Mouse (Mus musculus): Measurements from ENCODE around the gene Cend1. TPM values are rescaled to one million over a fixed set of nuclear protein-coding genes. Genes with fewer than 3 reads are reported as not detected.

Gene Cend1
- polyA plus RNA-seq, 1 experiment: 3.4 TPM

- Histone ChIP-seq H3K4me3 (replicated peaks; ENCODE audit: control insufficient read depth, low read depth, low read length) (peak overlapping the region; percentile 100), H3K27ac (ENCODE audit: control insufficient read depth, insufficient read depth, low read depth, low read length, poor library complexity) (peak overlapping the region; percentile 81), H3K4me1 (ENCODE audit: control insufficient read depth, insufficient read depth, low read length) (peaks cover 9% of the 10 kb centered on the region)
- 43% methylated on average over 5 of the region's 5 CpGs for WGBS
- TF ChIP-seq CTCF (IDR thresholded peaks at IDR 0.05; ENCODE audit: control insufficient read depth, insufficient read depth, low read length) (no peak), POLR2A (IDR thresholded peaks at IDR 0.05; ENCODE audit: borderline replicate concordance, control insufficient read depth, low read depth, low read length) (no peak)
Measured at GRCm38 (mm10) chr7:141468164-141468521, 38.9 kb upstream of the Cend1 start.

- TF ChIP-seq POLR2A (IDR thresholded peaks at IDR 0.05; ENCODE audit: borderline replicate concordance, control insufficient read depth, low read depth, low read length) (peak; percentile 71), CTCF (IDR thresholded peaks at IDR 0.05; ENCODE audit: control insufficient read depth, insufficient read depth, low read length) (no peak; the same call in 1 of the 2 replicates)
- 1% methylated on average over 52 of the region's 52 CpGs for WGBS
- peaks cover 9% of the 10 kb centered on the region for H3K4me1 ChIP-seq (ENCODE audit: control insufficient read depth, insufficient read depth, low read length)
- H3K27ac ChIP-seq (ENCODE audit: control insufficient read depth, insufficient read depth, low read depth, low read length, poor library complexity): peak within 1 kb of the TSS; percentile 81
- H3K4me3 ChIP-seq (replicated peaks; ENCODE audit: control insufficient read depth, low read depth, low read length): peak within 1 kb of the TSS; percentile 100
Measured at GRCm38 (mm10) chr7:141467230-141468030, 38.1 kb upstream of the Cend1 start, which contains the start of gene Cd151. Gene Cd151 (plus strand): TSS chr7:141467392.

- 70% methylated on average over 10 of the region's 10 CpGs for whole genome bisulfite sequencing
- H3K4me3 ChIP-seq (replicated peaks; ENCODE audit: control insufficient read depth, low read depth, low read length): peak overlapping the region; percentile 38
- peak overlapping the region; percentile 81 for H3K27ac ChIP-seq (ENCODE audit: control insufficient read depth, insufficient read depth, low read depth, low read length, poor library complexity)
- H3K4me1 ChIP-seq (ENCODE audit: control insufficient read depth, insufficient read depth, low read length): peaks cover 9% of the 10 kb centered on the region
- TF ChIP-seq POLR2A (IDR thresholded peaks at IDR 0.05; ENCODE audit: borderline replicate concordance, control insufficient read depth, low read depth, low read length) (no peak), CTCF (IDR thresholded peaks at IDR 0.05; ENCODE audit: control insufficient read depth, insufficient read depth, low read length) (no peak)
Measured at GRCm38 (mm10) chr7:141466607-141467148, 37.4 kb upstream of the Cend1 start.

- H3K4me3 ChIP-seq (replicated peaks; ENCODE audit: control insufficient read depth, low read depth, low read length): no peak overlapping the region
- H3K4me1 ChIP-seq (ENCODE audit: control insufficient read depth, insufficient read depth, low read length): peaks cover 9% of the 10 kb centered on the region
- no peak overlapping the region for H3K27ac ChIP-seq (ENCODE audit: control insufficient read depth, insufficient read depth, low read depth, low read length, poor library complexity)
- 60% methylated on average over 7 of the region's 7 CpGs for WGBS
- TF ChIP-seq POLR2A (IDR thresholded peaks at IDR 0.05; ENCODE audit: borderline replicate concordance, control insufficient read depth, low read depth, low read length) (no peak), CTCF (IDR thresholded peaks at IDR 0.05; ENCODE audit: control insufficient read depth, insufficient read depth, low read length) (no peak)
Measured at GRCm38 (mm10) chr7:141466045-141466394, 36.7 kb upstream of the Cend1 start.

GRCm38 (mm10) chr7:141465388-141466044, 36.2 kb upstream of the Cend1 start:
- TF ChIP-seq POLR2A (IDR thresholded peaks at IDR 0.05; ENCODE audit: borderline replicate concordance, control insufficient read depth, low read depth, low read length) (no peak; the same call in 1 of the 2 replicates), CTCF (IDR thresholded peaks at IDR 0.05; ENCODE audit: control insufficient read depth, insufficient read depth, low read length) (no peak)
- Histone ChIP-seq H3K27ac (ENCODE audit: control insufficient read depth, insufficient read depth, low read depth, low read length, poor library complexity) (no peak overlapping the region), H3K4me1 (ENCODE audit: control insufficient read depth, insufficient read depth, low read length) (peaks cover 9% of the 10 kb centered on the region), H3K4me3 (replicated peaks; ENCODE audit: control insufficient read depth, low read depth, low read length) (no peak overlapping the region)
- 49% methylated on average over 10 of the region's 10 CpGs for WGBS

GRCm38 (mm10) chr7:141464603-141465201, 35.4 kb upstream of the Cend1 start:
- no peak overlapping the region for H3K4me3 ChIP-seq (replicated peaks; ENCODE audit: control insufficient read depth, low read depth, low read length)
- 16% methylated on average over 38 of the region's 38 CpGs for WGBS
- no peak overlapping the region for H3K27ac ChIP-seq (ENCODE audit: control insufficient read depth, insufficient read depth, low read depth, low read length, poor library complexity)
- TF ChIP-seq POLR2A (IDR thresholded peaks at IDR 0.05; ENCODE audit: borderline replicate concordance, control insufficient read depth, low read depth, low read length) (no peak; the same call in 1 of the 2 replicates), CTCF (IDR thresholded peaks at IDR 0.05; ENCODE audit: control insufficient read depth, insufficient read depth, low read length) (no peak)
- H3K4me1 ChIP-seq (ENCODE audit: control insufficient read depth, insufficient read depth, low read length): peaks cover 9% of the 10 kb centered on the region

- TF ChIP-seq CTCF (IDR thresholded peaks at IDR 0.05; ENCODE audit: control insufficient read depth, insufficient read depth, low read length): no peak
- no peak for TF ChIP-seq POLR2A (IDR thresholded peaks at IDR 0.05; ENCODE audit: borderline replicate concordance, control insufficient read depth, low read depth, low read length)
- Histone ChIP-seq H3K4me3 (replicated peaks; ENCODE audit: control insufficient read depth, low read depth, low read length) (no peak overlapping the region), H3K27ac (ENCODE audit: control insufficient read depth, insufficient read depth, low read depth, low read length, poor library complexity) (no peak overlapping the region), H3K4me1 (ENCODE audit: control insufficient read depth, insufficient read depth, low read length) (peaks cover 8% of the 10 kb centered on the region)
- 27% methylated on average over 12 of the region's 12 CpGs for WGBS
Measured at GRCm38 (mm10) chr7:141463824-141464602, 34.7 kb upstream of the Cend1 start.
